Mouse (Mus musculus): ENCODE measurements around the gene Trex1. TPM values are rescaled to one million over a fixed set of nuclear protein-coding genes. Genes with fewer than 3 reads are reported as not detected.

Trex1 gene
- total RNA-seq, 2 experiments from 2014 or later = 14.8 to 15.1 TPM

DNA sequence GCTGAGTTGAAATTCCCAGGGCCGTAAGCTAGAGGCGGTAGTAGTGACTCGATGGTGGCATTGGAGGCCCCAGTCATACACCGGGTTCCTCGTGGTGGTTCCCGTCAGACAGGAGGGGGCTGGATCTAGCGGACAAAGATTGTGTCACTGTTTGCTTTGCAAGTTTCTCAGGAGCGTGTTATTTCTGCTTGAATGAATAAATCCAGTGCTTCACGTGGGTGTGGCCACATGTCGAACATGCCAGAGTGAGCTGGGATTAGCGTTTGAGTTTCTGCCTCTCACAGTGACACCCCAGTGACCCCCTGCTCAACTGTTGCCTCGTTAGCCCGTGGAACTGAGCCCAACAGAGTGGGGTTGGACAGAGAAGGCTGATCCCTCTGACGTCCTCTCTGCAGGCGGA is 30.9 kb upstream of the Trex1 start:
- intact Hi-C loops (cut with DNase I) = no loop called here
- DNase-seq = no peak

DNA sequence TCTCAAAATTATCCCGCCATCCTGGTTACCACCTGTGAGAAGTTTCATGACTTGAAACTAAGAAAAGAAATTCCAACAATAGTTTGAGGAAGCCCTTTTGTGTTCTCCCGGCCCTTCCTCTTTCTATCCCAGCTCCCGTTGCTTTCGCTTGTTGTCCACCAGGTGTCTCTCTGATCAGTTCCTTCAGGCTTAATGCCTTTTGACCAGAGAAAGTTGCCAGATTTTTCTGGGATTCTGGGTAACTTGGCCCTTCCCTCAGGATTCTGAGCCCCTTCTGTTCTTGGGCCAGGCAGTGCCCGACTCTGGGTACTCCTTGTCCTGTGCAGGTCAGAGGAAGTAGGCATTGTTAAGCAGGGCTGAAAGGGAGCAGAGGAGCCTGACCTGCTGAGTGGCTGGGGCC is 28.5 kb upstream of the Trex1 start:
- peak; percentile 70 for DNase-seq
- intact Hi-C loops (cut with DNase I) = loop anchor here (5.0 kb wide), 2 partner anchors 34 to 744 kb away; partner anchors contain the start of gene Nme6

GRCm38 (mm10) chr9:109084922-109085321 is 25.4 kb upstream of the Trex1 start:
- no peak for DNase-seq
- intact Hi-C loops (cut with DNase I) = loop anchor here (5.0 kb wide), 2 partner anchors 37 to 747 kb away; partner anchors contain the start of gene Nme6

DNA sequence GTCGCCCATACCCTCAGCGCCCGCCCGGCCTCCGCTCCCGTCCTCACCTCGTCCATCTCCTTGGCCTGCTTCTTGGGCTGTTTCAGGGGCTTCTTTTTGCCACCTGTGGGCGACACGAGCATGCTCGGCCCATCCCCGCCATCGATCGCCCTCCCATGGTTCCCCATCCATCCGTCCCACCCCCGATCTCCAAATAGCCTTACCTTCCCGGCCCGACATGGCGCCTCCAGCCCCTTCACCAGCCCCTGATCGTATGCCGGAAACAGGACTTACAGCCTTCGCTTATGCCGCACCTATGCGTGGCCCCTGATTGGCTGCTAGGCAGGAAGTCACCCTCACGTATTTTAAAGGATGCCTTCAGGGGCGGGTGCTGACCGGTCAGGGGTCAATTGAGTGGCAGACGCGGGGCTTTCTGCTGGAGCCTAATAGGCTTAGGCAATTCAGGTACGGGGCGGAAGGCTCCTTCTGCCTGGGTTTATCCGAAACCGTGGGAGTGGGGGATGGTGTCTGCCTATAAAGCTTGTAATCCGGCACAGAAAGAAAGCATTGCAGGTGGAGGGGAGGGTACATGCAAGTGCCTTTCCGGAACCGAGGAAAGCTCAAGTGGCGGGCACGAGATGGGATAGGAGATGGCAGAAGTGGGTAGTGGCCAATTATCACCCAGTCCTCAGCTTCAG is 22.7 kb upstream of the Trex1 start, which contains the start of the genes Ccdc51 and Tma7:
Gene Ccdc51, plus strand, starts transcription at position 370 of the 677 bp plus-strand sequence.
Gene Tma7, minus strand, starts transcription at position 464 of the 677 bp plus-strand sequence.
- DNase-seq = peak; percentile 89
- intact Hi-C loops (cut with DNase I) = no loop called here

DNA sequence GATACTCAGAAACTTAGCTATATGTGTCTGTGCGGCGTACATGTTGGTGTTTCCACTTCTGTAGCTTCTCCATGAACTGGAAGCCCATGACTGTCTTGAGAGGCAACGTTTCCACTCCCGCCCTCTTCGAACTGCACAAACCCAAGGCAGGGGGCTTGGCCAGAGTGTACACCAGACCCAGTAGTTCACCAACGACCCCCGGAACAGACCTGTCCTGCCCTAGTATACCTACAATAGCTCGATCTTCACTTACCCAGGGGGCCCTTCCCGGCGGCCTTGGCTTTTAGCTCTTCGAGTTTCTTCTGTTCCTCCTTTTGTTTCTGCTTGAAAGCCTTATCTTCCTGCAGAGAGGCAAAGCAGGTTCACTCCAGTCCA is 22.2 kb upstream of the Trex1 start:
- no peak for DNase-seq
- intact Hi-C loops (cut with DNase I) = no loop called here

- intact Hi-C loops (cut with DNase I) = no loop called here
- DNase-seq = no peak
Observed at GRCm38 (mm10) chr9:109080516-109080915, 21.0 kb upstream of the Trex1 start.

DNA sequence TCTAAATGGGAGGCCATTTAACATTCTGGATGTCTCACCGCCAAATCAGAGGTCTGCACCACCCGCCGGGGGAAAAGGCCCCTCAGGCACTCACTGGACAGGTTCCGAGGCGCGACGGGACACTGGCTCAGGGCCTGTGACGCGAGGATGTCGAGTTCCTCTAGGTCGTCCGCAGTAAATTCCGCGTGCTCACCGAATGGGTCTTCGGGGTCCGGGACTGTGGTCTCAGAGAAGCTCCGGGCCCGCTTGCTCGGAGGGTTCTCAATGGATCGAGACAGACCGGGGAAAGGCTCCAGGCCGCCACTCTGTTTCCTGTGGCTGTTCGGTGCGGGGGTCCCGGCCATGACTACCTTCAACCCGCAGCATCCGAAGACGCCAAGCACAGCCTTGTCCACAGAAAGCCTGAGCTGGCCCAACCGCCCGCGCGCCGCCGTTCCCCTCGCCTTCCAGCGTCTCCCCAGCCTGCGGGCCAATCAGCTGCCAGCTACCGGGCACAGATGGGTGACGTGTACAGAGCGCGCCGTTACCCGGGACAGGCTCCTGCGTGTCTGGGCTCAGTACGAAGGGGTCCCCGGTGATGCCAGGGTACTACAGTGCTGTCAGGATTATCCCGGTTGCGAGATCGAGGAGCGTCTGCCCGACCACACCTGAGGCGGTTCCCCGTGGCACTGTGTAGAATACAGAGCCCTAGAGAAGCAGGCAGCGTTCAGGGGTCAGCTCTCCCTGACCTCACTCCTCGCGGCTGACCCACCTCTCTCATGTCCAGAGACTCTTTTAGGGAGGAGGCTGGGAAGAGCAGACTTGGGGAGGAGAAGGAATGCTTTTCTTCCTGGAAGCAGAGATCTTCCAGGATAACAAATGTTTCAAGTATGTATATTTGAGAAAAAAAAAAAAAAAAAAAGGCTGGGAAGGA is 14.4 kb upstream of the Trex1 start, which contains the start of gene Atrip:
Gene Atrip, minus strand, starts transcription at position 464 of the 913 bp plus-strand sequence.
- intact Hi-C loops (cut with DNase I) = no loop called here

GRCm38 (mm10) chr9:109068095-109068735 is 8.7 kb upstream of the Trex1 start:
- no peak for DNase-seq
- intact Hi-C loops (cut with DNase I) = loop anchor here (10.0 kb wide), 1 partner anchor 1037 kb away; no protein-coding TSS in a partner anchor

More for the DNA sequence above, 14.4 kb upstream of the Trex1 start, which contains the start of gene Atrip:
- DNase-seq = peak; percentile 95

DNA sequence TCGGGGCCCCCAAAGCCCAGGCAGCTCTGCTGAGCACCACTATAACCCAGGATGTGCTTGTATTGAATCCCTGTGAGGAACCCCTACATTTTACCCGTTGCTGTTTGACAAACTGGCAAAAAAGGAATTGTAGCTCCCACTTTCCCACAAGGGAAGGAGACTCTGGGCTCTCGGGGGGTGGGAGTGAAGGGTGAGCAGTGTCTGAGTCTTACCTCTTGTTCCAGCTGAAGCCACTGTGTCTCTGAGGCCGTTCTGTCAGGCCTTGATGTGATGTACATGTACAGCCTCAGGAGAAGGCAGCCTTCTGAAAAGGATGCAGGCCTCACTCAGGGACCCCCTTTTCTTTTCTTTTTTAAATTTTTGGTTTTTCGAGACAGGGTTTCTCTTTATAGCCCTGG is 1.4 kb upstream of the Trex1 start:
- intact Hi-C loops (cut with DNase I) = loop anchor here (10.0 kb wide), 1 partner anchor 1044 kb away; no protein-coding TSS in a partner anchor
- DNase-seq = no peak

DNA sequence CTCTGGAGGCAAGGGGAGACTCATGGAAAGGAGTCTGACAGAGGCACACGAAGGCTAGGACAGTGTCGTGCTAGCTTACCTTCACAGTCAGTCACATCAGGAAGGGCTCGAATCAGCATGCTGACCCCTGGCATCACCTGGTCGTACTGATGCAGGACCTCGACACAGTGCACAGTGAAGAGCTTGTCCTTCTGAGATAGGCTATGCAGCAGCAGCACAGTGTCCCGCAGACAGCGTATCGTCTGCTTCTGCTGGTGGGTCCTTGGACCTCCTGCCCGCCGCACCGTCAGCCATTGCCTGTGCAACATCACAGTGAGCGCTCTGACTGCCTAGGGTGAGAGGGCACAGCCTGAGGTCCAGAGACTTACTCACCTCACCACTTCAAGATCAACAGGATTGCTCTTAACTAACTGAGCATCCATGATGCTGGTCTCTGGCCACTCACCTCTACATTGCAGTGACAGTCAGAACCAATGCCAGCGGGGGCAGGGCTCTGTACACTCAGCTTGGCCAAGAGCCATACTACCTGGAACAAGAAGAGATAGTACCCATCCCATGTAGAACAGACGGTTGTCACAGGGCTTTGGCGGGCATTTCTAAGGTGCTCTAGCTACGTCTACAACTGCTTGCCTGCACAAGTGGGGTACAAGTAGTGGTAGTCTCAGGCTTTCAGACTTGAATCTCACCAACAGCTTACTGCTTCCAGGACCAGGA is 807 bp upstream of the Trex1 start:
- no peak for DNase-seq
- intact Hi-C loops (cut with DNase I) = loop anchor here (10.0 kb wide), 1 partner anchor 1044 kb away; no protein-coding TSS in a partner anchor

- intact Hi-C loops (cut with DNase I) = loop anchor here (5.0 kb wide), 1 partner anchor 56 kb away; no protein-coding TSS in a partner anchor
- DNase-seq = no peak
Observed at GRCm38 (mm10) chr9:109058006-109058765, 1.3 kb downstream of the Trex1 start.

- no peak for DNase-seq
- intact Hi-C loops (cut with DNase I) = loop anchor here (5.0 kb wide), 1 partner anchor 55 kb away; no protein-coding TSS in a partner anchor
Observed at GRCm38 (mm10) chr9:109057543-109057942, 2.0 kb downstream of the Trex1 start.

DNA sequence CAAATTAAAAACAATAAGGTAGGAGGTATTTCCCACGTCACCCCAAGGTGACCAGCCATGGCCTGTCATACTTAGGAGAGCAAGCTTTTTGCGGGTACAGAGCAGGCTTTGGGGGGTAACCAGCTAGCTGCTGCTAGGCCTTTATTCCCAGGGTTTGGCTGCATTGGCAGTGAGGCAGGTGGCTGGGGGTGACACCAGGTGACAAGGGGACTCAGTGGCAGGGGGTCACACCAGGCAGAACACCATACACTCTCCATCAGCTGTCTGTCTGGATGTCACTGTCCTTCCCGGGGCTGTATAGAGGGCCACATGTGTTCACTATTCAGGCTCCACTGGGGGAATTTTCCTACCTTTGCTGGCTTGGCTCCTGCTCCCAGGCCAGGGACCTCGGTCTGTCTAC is 2.6 kb downstream of the Trex1 start:
- intact Hi-C loops (cut with DNase I) = loop anchor here (5.0 kb wide), 1 partner anchor 55 kb away; no protein-coding TSS in a partner anchor
- no peak for DNase-seq

DNA sequence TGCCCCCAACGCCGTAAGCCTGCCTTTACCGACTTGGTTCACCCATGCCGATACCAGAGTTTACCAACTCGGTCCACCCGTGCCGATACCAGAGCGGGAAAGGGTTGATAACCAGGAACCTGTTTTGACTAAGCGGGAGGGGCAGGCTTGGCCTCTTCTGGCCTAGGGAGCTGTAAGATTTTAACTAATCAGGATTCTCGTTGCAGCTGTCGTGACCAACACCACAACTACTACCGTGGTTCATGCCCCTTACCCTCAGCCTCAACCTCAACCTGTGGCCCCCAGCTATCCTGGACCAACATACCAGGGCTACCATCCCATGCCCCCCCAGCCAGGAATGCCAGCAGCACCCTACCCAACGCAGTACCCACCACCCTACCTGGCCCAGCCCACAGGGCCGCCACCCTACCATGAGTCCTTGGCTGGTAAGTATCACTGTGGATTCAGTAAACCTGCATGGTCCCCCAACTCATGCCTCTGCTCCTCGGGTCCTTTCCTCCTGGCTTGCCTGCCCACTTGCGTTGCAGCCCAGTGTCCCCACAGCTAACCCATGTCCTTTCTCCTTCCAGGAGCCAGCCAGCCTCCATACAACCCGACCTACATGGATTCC is 3.3 kb downstream of the Trex1 start:
- no peak for DNase-seq
- intact Hi-C loops (cut with DNase I) = loop anchor here (5.0 kb wide), 1 partner anchor 54 kb away; no protein-coding TSS in a partner anchor

GRCm38 (mm10) chr9:109055271-109056030 is 4.1 kb downstream of the Trex1 start:
- intact Hi-C loops (cut with DNase I) = loop anchor here (5.0 kb wide), 1 partner anchor 53 kb away; no protein-coding TSS in a partner anchor
- DNase-seq = no peak

DNA sequence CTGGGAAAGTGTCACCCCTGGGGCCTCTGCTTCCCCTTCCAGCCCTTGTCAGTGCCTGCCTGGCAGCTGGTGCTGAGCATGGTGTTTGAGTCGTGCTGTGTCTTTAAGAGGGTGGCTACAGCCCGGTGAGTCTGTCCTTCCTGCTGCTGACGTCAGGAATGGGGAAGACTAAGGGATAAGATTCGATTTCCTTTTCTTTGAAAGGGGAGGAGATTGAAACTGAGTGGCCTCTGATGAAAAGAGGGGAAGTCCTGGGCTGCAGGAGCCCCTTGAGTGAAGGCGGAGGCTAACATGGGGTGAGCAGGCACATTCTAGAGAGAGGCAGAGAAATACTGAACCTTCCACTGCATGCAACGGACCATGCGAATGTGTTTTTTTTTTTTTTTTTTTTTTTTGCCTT is 4.8 kb downstream of the Trex1 start:
- DNase-seq = no peak
- intact Hi-C loops (cut with DNase I) = loop anchor here (5.0 kb wide), 1 partner anchor 52 kb away; no protein-coding TSS in a partner anchor

DNA sequence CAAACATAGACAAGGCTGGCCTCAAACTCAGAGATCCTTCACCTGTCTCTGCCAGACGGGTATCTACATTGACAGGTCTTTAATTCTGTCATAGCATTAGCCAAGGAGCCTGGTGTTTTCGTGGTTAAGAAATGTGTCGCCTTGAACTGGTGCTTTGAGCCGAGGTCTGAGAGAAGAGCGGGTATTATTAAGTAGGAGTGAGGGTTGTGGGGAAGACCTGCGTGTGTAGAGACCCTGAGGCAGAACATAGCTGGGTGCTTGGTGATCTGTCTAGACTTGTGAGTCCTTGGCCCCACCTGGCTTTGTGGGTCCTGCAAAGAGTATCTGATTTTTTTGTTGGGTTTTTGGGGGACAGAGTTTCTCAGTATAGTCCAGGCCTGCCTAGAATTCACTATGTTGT is 5.7 kb downstream of the Trex1 start:
- intact Hi-C loops (cut with DNase I) = no loop called here
- no peak for DNase-seq

- DNase-seq = no peak
- intact Hi-C loops (cut with DNase I) = no loop called here
Observed at GRCm38 (mm10) chr9:109053366-109053765, 6.2 kb downstream of the Trex1 start.
